Mouse (Mus musculus) ES-E14 (cell line): ENCODE data around the gene Plcd3. TPM values are rescaled to one million over a fixed set of nuclear protein-coding genes. Genes with fewer than 3 reads are reported as not detected.

Experiments used
- DNase-seq: peaks from one replicate; pipeline ENCODE4 v3.0.0-alpha.2; 2013; ENCODE audit warnings: low read depth, low spot score
- H3K27ac ChIP-seq: 2 replicates; pipeline ENCODE4 v1.5.1; 2012; ENCODE audit warnings: low read depth, mild to moderate bottlenecking, low read length, moderate library complexity, mixed read lengths; ENCODE audit not compliant: poor library complexity, insufficient read depth, severe bottlenecking
- H3K36me3 ChIP-seq: 2 replicates; pipeline ENCODE4 v1.6.1; 2012; ENCODE audit warnings: mild to moderate bottlenecking, low read length, moderate library complexity, mixed read lengths; ENCODE audit not compliant: control insufficient read depth, poor library complexity, insufficient read depth, severe bottlenecking
- H3K4me1 ChIP-seq, 2 experiments: fragments of 150-350 bp in 1 of 2; sonication (generic) in 1 of 2; 2 replicates each; pipeline ENCODE4 v1.6.1; 2012; ENCODE audit warnings: low read length in 2 of 2, mild to moderate bottlenecking in 1 of 2, mixed read lengths in 1 of 2; ENCODE audit not compliant: control insufficient read depth in 2 of 2, insufficient read depth in 2 of 2, poor library complexity in 1 of 2
- H3K4me3 ChIP-seq, 2 experiments: fragments of 150-350 bp in 1 of 2; sonication (generic) in 1 of 2; 2 replicates each; pipeline ENCODE4 v1.5.1; 2012; ENCODE audit warnings: low read length in 2 of 2, low read depth in 1 of 2, mild to moderate bottlenecking in 1 of 2, mixed read lengths in 1 of 2; ENCODE audit not compliant: insufficient read depth in 1 of 2, poor library complexity in 1 of 2, severe bottlenecking in 1 of 2
- H3K9ac ChIP-seq: 2 replicates; pipeline ENCODE4 v1.6.1; 2012; ENCODE audit warnings: low read depth, mild to moderate bottlenecking, low read length, mixed read lengths; ENCODE audit not compliant: poor library complexity, insufficient read depth, severe bottlenecking
- H3K9me3 ChIP-seq: fragments of 150-350 bp; sonication (generic); 2 replicates; pipeline ENCODE4 v1.6.1; 2012; ENCODE audit warnings: low read depth, mild to moderate bottlenecking, low read length; ENCODE audit not compliant: control insufficient read depth, insufficient read depth
- CHD2 ChIP-seq: IDR thresholded peaks from 2 replicates; pipeline ENCODE4 v1.6.1; 2014; ENCODE audit warnings: mild to moderate bottlenecking, low read depth, low read length, inconsistent platforms
- HCFC1 ChIP-seq: IDR thresholded peaks from 2 replicates; pipeline ENCODE4 v1.6.1; 2012; ENCODE audit warnings: low read length, inconsistent platforms, borderline replicate concordance; ENCODE audit not compliant: insufficient read depth
- MAFK ChIP-seq: IDR thresholded peaks from 2 replicates; pipeline ENCODE4 v1.6.1; 2014; ENCODE audit warnings: mild to moderate bottlenecking, low read depth, low read length, inconsistent platforms; ENCODE audit not compliant: insufficient read depth
- ZC3H11A ChIP-seq: IDR thresholded peaks from 2 replicates; pipeline ENCODE4 v1.6.1; 2012; ENCODE audit warnings: low read depth, mild to moderate bottlenecking, inconsistent platforms, low read length, borderline replicate concordance
- ZNF384 ChIP-seq: IDR thresholded peaks from 2 replicates; pipeline ENCODE4 v1.6.1; 2012; ENCODE audit warnings: low read depth, low read length, inconsistent platforms
- in situ Hi-C, 2 experiments: fragments of 600-800 bp; cut with MboI; formaldehyde crosslinking; loops; one replicate each; pipeline ENCODE4 v1.15.1; 2025; ENCODE audit warnings: low sequenced_read_pairs in 2 of 2, inconsistent platforms in 1 of 2; ENCODE audit not compliant: unreplicated experiment in 2 of 2
- total RNA-seq: library from RNA; depleted of rRNA; stranded (reverse); fragments of 300-350 nt; gene quantifications from 2 replicates; pipeline ENCODE4 v1.2.3, GENCODE M21; 2012

Plcd3 gene
- total RNA-seq, 1 experiment = 8.0 TPM

- H3K27ac ChIP-seq = no peak overlapping the region
- no peaks in the 10 kb centered on the region for H3K36me3 ChIP-seq
- DNase-seq = peak; percentile 96
- H3K9me3 ChIP-seq = no peaks in the 10 kb centered on the region
- no peak for TF ChIP-seq MAFK
- peak; percentile 75 for TF ChIP-seq HCFC1
- no peak for TF ChIP-seq CHD2
- peak; percentile 99 for TF ChIP-seq ZC3H11A
- peak; percentile 85 for TF ChIP-seq ZNF384
- peak overlapping the region; percentile 69 for H3K9ac ChIP-seq
- in situ Hi-C loops = no loop called here
- H3K4me1 ChIP-seq = peaks cover 0 to 35% of the 10 kb centered on the region in 2 experiments; a peak in 2 of 4 replicates
- peak overlapping the region; percentile 62 to 71 for H3K4me3 ChIP-seq
Observed at GRCm38 (mm10) chr11:103102725-103103349, 1.4 kb upstream of the Plcd3 start.

- H3K36me3 ChIP-seq = no peaks in the 10 kb centered on the region
- peak overlapping the region; percentile 64 for H3K9ac ChIP-seq
- in situ Hi-C loops = no loop called here
- H3K27ac ChIP-seq = no peak overlapping the region
- H3K9me3 ChIP-seq = no peaks in the 10 kb centered on the region
- peak overlapping the region; percentile 53 to 75 for H3K4me3 ChIP-seq
- H3K4me1 ChIP-seq = peaks cover 0 to 41% of the 10 kb centered on the region in 2 experiments; a peak in 3 of 4 replicates
- no peak for TF ChIP-seq ZNF384
- no peak for TF ChIP-seq ZC3H11A
- no peak for TF ChIP-seq HCFC1
- TF ChIP-seq MAFK = no peak
- no peak for TF ChIP-seq CHD2
- DNase-seq = no peak
Observed at GRCm38 (mm10) chr11:103101866-103102501, 526 bp upstream of the Plcd3 start.

- Histone ChIP-seq H3K4me3 (no peak overlapping the region), H3K9ac (no peak overlapping the region), H3K27ac (no peak overlapping the region), H3K36me3 (no peaks in the 10 kb centered on the region), H3K4me1 (peaks cover 6 to 42% of the 10 kb centered on the region in 2 experiments; a peak in 3 of 4 replicates), H3K9me3 (no peaks in the 10 kb centered on the region)
- no peak for TF ChIP-seq HCFC1
- no peak for TF ChIP-seq ZNF384
- TF ChIP-seq CHD2 = no peak
- DNase-seq = no peak
- in situ Hi-C loops = no loop called here
Observed at GRCm38 (mm10) chr11:103100361-103100760, 1.1 kb downstream of the Plcd3 start.

GRCm38 (mm10) chr11:103099352-103099940 is 2.0 kb downstream of the Plcd3 start:
- no peak for DNase-seq
- in situ Hi-C loops = no loop called here
- peaks cover 7 to 51% of the 10 kb centered on the region in 2 experiments; a peak in 3 of 4 replicates for H3K4me1 ChIP-seq

More at GRCm38 (mm10) chr11:103099352-103099940, 2.0 kb downstream of the Plcd3 start:
- no peaks in the 10 kb centered on the region for H3K36me3 ChIP-seq
- no peaks in the 10 kb centered on the region for H3K9me3 ChIP-seq
- H3K4me3 ChIP-seq = no peak overlapping the region
- TF ChIP-seq MAFK (no peak), HCFC1 (no peak), ZC3H11A (no peak), ZNF384 (no peak), CHD2 (no peak)
- no peak overlapping the region for H3K9ac ChIP-seq
- no peak overlapping the region for H3K27ac ChIP-seq
